7 mouse cellular contexts compared by ENCODE assay signal in genomic region chr13:55513828-55514227, GRCm38 (mm10). TPM values are rescaled to one million over a fixed set of nuclear protein-coding genes. Genes with fewer than 3 reads are reported as not detected.
DNase-seq lines count a peak whose midpoint lies in the region; ATAC-seq and TF ChIP-seq lines count a peak whose summit lies in the region.

No protein-coding gene starts in this region.

- no peak for ATAC-seq in lung, embryonic 14.5 days (ENCODE audit: insufficient read depth)
- no peak for ATAC-seq in forebrain, embryonic 12.5 days (ENCODE audit: low FRiP score)
- no peak for ATAC-seq in limb, embryonic 12.5 days (ENCODE audit: insufficient number of reproducible peaks, insufficient read depth, low FRiP score, low TSS enrichment, low read depth)
- no peak for ATAC-seq in stomach, embryonic 14.5 days (ENCODE audit: insufficient number of reproducible peaks, insufficient read depth, low FRiP score, low read depth)
- no peak for ATAC-seq in erythroid progenitor cell, adult 5-6 weeks (replicated peaks; ENCODE audit: low FRiP score, poor library complexity, severe bottlenecking)
- no peak for ATAC-seq in granulocyte monocyte progenitor cell, adult 5-6 weeks (replicated peaks; ENCODE audit: poor library complexity, severe bottlenecking)

- no peak for TF ChIP-seq CTCF in lung, embryonic 14.5 days (IDR thresholded peaks at IDR 0.05; ENCODE audit: low read depth)

- DNase-seq in lung, embryonic 14.5 days = no peak
- no peak for DNase-seq in lung, postnatal 36 days

- H3K4me3 ChIP-seq in lung, embryonic 14.5 days (ENCODE audit: low read depth, low read length) = peak overlapping the region; percentile 77; the same call in 1 of the 2 replicates
- H3K4me3 ChIP-seq in forebrain, embryonic 12.5 days (replicated peaks) = peak overlapping the region; percentile 84
- peak overlapping the region; percentile 93 for H3K4me3 ChIP-seq in limb, embryonic 12.5 days (replicated peaks)
- peak overlapping the region; percentile 91 for H3K4me3 ChIP-seq in stomach, embryonic 14.5 days (ENCODE audit: low read depth, low read length)

- peaks cover 23% of the 10 kb centered on the region for H3K36me3 ChIP-seq in lung, embryonic 14.5 days (ENCODE audit: insufficient read depth)
- H3K36me3 ChIP-seq in forebrain, embryonic 12.5 days (replicated peaks) = peaks cover 13% of the 10 kb centered on the region
- peaks cover 21% of the 10 kb centered on the region for H3K36me3 ChIP-seq in limb, embryonic 12.5 days
- H3K36me3 ChIP-seq in stomach, embryonic 14.5 days (ENCODE audit: control insufficient read depth, insufficient read depth, low read length) = peaks cover 13% of the 10 kb centered on the region

- WGBS in lung, embryonic 14.5 days = 36% methylated on average over 9 of the region's 9 CpGs
- WGBS in forebrain, embryonic 12.5 days = 33% methylated on average over 9 of the region's 9 CpGs
- 36% methylated on average over 9 of the region's 9 CpGs for WGBS in limb, embryonic 12.5 days
- 35% methylated on average over 9 of the region's 9 CpGs for WGBS in stomach, embryonic 14.5 days

- peaks cover 21% of the 10 kb centered on the region for H3K4me1 ChIP-seq in lung, embryonic 14.5 days (ENCODE audit: insufficient read depth)
- H3K4me1 ChIP-seq in forebrain, embryonic 12.5 days = peaks cover 34% of the 10 kb centered on the region
- H3K4me1 ChIP-seq in limb, embryonic 12.5 days (replicated peaks) = peaks cover 33% of the 10 kb centered on the region
- peaks cover 29% of the 10 kb centered on the region for H3K4me1 ChIP-seq in stomach, embryonic 14.5 days (ENCODE audit: control insufficient read depth, insufficient read depth, low read length)

- peak overlapping the region; percentile 91 for H3K4me2 ChIP-seq in lung, embryonic 14.5 days
- H3K4me2 ChIP-seq in forebrain, embryonic 12.5 days = peak overlapping the region; percentile 92
- peak overlapping the region; percentile 93 for H3K4me2 ChIP-seq in limb, embryonic 12.5 days
- H3K4me2 ChIP-seq in stomach, embryonic 14.5 days (replicated peaks; ENCODE audit: low read depth, low read length) = peak overlapping the region; percentile 86

- H3K27me3 ChIP-seq in lung, embryonic 14.5 days (ENCODE audit: insufficient read depth, low read length) = no peaks in the 10 kb centered on the region
- peaks cover 10% of the 10 kb centered on the region; the same call in 1 of the 2 replicates for H3K27me3 ChIP-seq in forebrain, embryonic 12.5 days
- peaks cover 7% of the 10 kb centered on the region; the same call in 1 of the 2 replicates for H3K27me3 ChIP-seq in limb, embryonic 12.5 days
- no peaks in the 10 kb centered on the region for H3K27me3 ChIP-seq in stomach, embryonic 14.5 days (ENCODE audit: control insufficient read depth, insufficient read depth, low read length)

- 0 out of 2 replicates have a peak overlapping the region, but pooled peaks have one; percentile 80 for H3K9ac ChIP-seq in lung, embryonic 14.5 days
- 0 out of 2 replicates have a peak overlapping the region, but pooled peaks have one; percentile 90 for H3K9ac ChIP-seq in forebrain, embryonic 12.5 days
- no peak overlapping the region for H3K9ac ChIP-seq in limb, embryonic 12.5 days (replicated peaks)
- H3K9ac ChIP-seq in stomach, embryonic 14.5 days (replicated peaks; ENCODE audit: low read depth, low read length) = peak overlapping the region; percentile 84; the same call in 1 of the 2 replicates

- H3K27ac ChIP-seq in lung, embryonic 14.5 days (ENCODE audit: low read depth) = no peak overlapping the region
- no peak overlapping the region for H3K27ac ChIP-seq in forebrain, embryonic 12.5 days
- peak overlapping the region; percentile 94; the same call in 1 of the 2 replicates for H3K27ac ChIP-seq in limb, embryonic 12.5 days
- H3K27ac ChIP-seq in stomach, embryonic 14.5 days (ENCODE audit: low read length) = no peak overlapping the region

- H3K9me3 ChIP-seq in lung, embryonic 14.5 days (ENCODE audit: low read depth, low read length) = no peaks in the 10 kb centered on the region
- H3K9me3 ChIP-seq in forebrain, embryonic 12.5 days = no peaks in the 10 kb centered on the region
- no peaks in the 10 kb centered on the region for H3K9me3 ChIP-seq in limb, embryonic 12.5 days
- H3K9me3 ChIP-seq in stomach, embryonic 14.5 days (ENCODE audit: control insufficient read depth, low read depth, low read length) = no peaks in the 10 kb centered on the region

RNA-seq across cellular contexts. Expression of gene Pdlim7, which starts 0.4 kb away (rescaled TPM):
- 185 and 199 TPM in 2 replicates for polyA plus RNA-seq in lung, embryonic 14.5 days (2014; fragmentation: Nextera tagmentation; extraction: Ambion mirVana)
- polyA plus RNA-seq in forebrain, embryonic 12.5 days (2016; fragmentation: Nextera tagmentation; extraction: Ambion mirVana) = 139 and 147 TPM in 2 replicates
- 154 and 158 TPM in 2 replicates for polyA plus RNA-seq in limb, embryonic 12.5 days (2016; fragmentation: Nextera tagmentation; extraction: Ambion mirVana)
- polyA plus RNA-seq in stomach, embryonic 14.5 days (2014; fragmentation: Nextera tagmentation; extraction: Ambion mirVana) = 257 and 270 TPM in 2 replicates
- 0.84 and 1.4 TPM in 2 replicates for total RNA-seq in erythroid progenitor cell, adult 5-6 weeks (2015; ENCODE audit: low replicate concordance)
- total RNA-seq in erythroid progenitor cell, adult 5-6 weeks (2017; ENCODE audit: low replicate concordance) = 0.15 and 3.5 TPM in 2 replicates
- total RNA-seq in granulocyte monocyte progenitor cell, adult 5-6 weeks (2014; fragmentation: Nextera tagmentation) = 10.2 and 23.3 TPM in 2 replicates
- 4.1 and 5.7 TPM in 2 replicates for total RNA-seq in granulocyte monocyte progenitor cell, adult 5-6 weeks (2017)

RNA-seq across cellular contexts. Expression of gene Dok3, which starts 15.3 kb away (rescaled TPM):
- polyA plus RNA-seq in lung, embryonic 14.5 days (2014; fragmentation: Nextera tagmentation; extraction: Ambion mirVana) = 2.0 and 2.6 TPM in 2 replicates
- polyA plus RNA-seq in forebrain, embryonic 12.5 days (2016; fragmentation: Nextera tagmentation; extraction: Ambion mirVana) = 3.3 and 3.7 TPM in 2 replicates
- polyA plus RNA-seq in limb, embryonic 12.5 days (2016; fragmentation: Nextera tagmentation; extraction: Ambion mirVana) = 2.4 and 2.7 TPM in 2 replicates
- polyA plus RNA-seq in stomach, embryonic 14.5 days (2014; fragmentation: Nextera tagmentation; extraction: Ambion mirVana) = 2.1 and 2.4 TPM in 2 replicates
- 23.8 and 31.4 TPM in 2 replicates for total RNA-seq in erythroid progenitor cell, adult 5-6 weeks (2015; ENCODE audit: low replicate concordance)
- 5.5 and 7.1 TPM in 2 replicates for total RNA-seq in erythroid progenitor cell, adult 5-6 weeks (2017; ENCODE audit: low replicate concordance)
- 26.2 and 59.4 TPM in 2 replicates for total RNA-seq in granulocyte monocyte progenitor cell, adult 5-6 weeks (2014; fragmentation: Nextera tagmentation)
- total RNA-seq in granulocyte monocyte progenitor cell, adult 5-6 weeks (2017) = 32.7 and 40.6 TPM in 2 replicates

RNA-seq across cellular contexts. Expression of gene Ddx41, which starts 22.6 kb away (rescaled TPM):
- polyA plus RNA-seq in lung, embryonic 14.5 days (2014; fragmentation: Nextera tagmentation; extraction: Ambion mirVana) = 74.8 and 75.5 TPM in 2 replicates
- 69.9 and 73.3 TPM in 2 replicates for polyA plus RNA-seq in forebrain, embryonic 12.5 days (2016; fragmentation: Nextera tagmentation; extraction: Ambion mirVana)
- polyA plus RNA-seq in limb, embryonic 12.5 days (2016; fragmentation: Nextera tagmentation; extraction: Ambion mirVana) = 77.3 and 80.1 TPM in 2 replicates
- polyA plus RNA-seq in stomach, embryonic 14.5 days (2014; fragmentation: Nextera tagmentation; extraction: Ambion mirVana) = 61.5 and 67.6 TPM in 2 replicates
- total RNA-seq in erythroid progenitor cell, adult 5-6 weeks (2015; ENCODE audit: low replicate concordance) = 5.8 and 5.9 TPM in 2 replicates
- total RNA-seq in erythroid progenitor cell, adult 5-6 weeks (2017; ENCODE audit: low replicate concordance) = 9.1 and 28.7 TPM in 2 replicates
- total RNA-seq in granulocyte monocyte progenitor cell, adult 5-6 weeks (2014; fragmentation: Nextera tagmentation) = 54.4 and 69.5 TPM in 2 replicates
- 73.7 and 81.8 TPM in 2 replicates for total RNA-seq in granulocyte monocyte progenitor cell, adult 5-6 weeks (2017)

RNA-seq across cellular contexts. Expression of gene Dbn1, which starts 25.9 kb away (rescaled TPM):
- polyA plus RNA-seq in lung, embryonic 14.5 days (2014; fragmentation: Nextera tagmentation; extraction: Ambion mirVana) = 135 and 153 TPM in 2 replicates
- polyA plus RNA-seq in forebrain, embryonic 12.5 days (2016; fragmentation: Nextera tagmentation; extraction: Ambion mirVana) = 591 and 654 TPM in 2 replicates
- 361 and 375 TPM in 2 replicates for polyA plus RNA-seq in limb, embryonic 12.5 days (2016; fragmentation: Nextera tagmentation; extraction: Ambion mirVana)
- 118 and 120 TPM in 2 replicates for polyA plus RNA-seq in stomach, embryonic 14.5 days (2014; fragmentation: Nextera tagmentation; extraction: Ambion mirVana)
- not detected in 2 replicates for total RNA-seq in erythroid progenitor cell, adult 5-6 weeks (2015; ENCODE audit: low replicate concordance)
- total RNA-seq in erythroid progenitor cell, adult 5-6 weeks (2017; ENCODE audit: low replicate concordance) = 0.45 TPM in 1 of 2 replicates, not detected in the other
- 0.19 and 1.4 TPM in 2 replicates for total RNA-seq in granulocyte monocyte progenitor cell, adult 5-6 weeks (2014; fragmentation: Nextera tagmentation)
- 1.6 and 1.9 TPM in 2 replicates for total RNA-seq in granulocyte monocyte progenitor cell, adult 5-6 weeks (2017)

RNA-seq across cellular contexts. Expression of gene Prr7, which starts 49.8 kb away (rescaled TPM):
- 0.46 and 0.53 TPM in 2 replicates for polyA plus RNA-seq in lung, embryonic 14.5 days (2014; fragmentation: Nextera tagmentation; extraction: Ambion mirVana)
- polyA plus RNA-seq in forebrain, embryonic 12.5 days (2016; fragmentation: Nextera tagmentation; extraction: Ambion mirVana) = 1.7 and 2.7 TPM in 2 replicates
- 0.67 and 1.1 TPM in 2 replicates for polyA plus RNA-seq in limb, embryonic 12.5 days (2016; fragmentation: Nextera tagmentation; extraction: Ambion mirVana)
- 0.87 and 1.4 TPM in 2 replicates for polyA plus RNA-seq in stomach, embryonic 14.5 days (2014; fragmentation: Nextera tagmentation; extraction: Ambion mirVana)
- total RNA-seq in erythroid progenitor cell, adult 5-6 weeks (2015; ENCODE audit: low replicate concordance) = not detected in 2 replicates
- total RNA-seq in erythroid progenitor cell, adult 5-6 weeks (2017; ENCODE audit: low replicate concordance) = not detected in 2 replicates
- total RNA-seq in granulocyte monocyte progenitor cell, adult 5-6 weeks (2014; fragmentation: Nextera tagmentation) = 1.9 TPM in 1 of 2 replicates, not detected in the other
- total RNA-seq in granulocyte monocyte progenitor cell, adult 5-6 weeks (2017) = 1.6 TPM in 1 of 2 replicates, not detected in the other
